Mouse (Mus musculus) lung, adult 2 months (tissue): Measurements from ENCODE around the gene Ptpn4.

Experiments used
- CTCF ChIP-seq: fragments of 200-500 bp; IDR thresholded peaks from 2 replicates; pipeline ENCODE4 v1.5.1; 2011; ENCODE audit warnings: mild to moderate bottlenecking, low read length, control low read depth; ENCODE audit not compliant: insufficient read depth
- POLR2A ChIP-seq: fragments of 200-500 bp; IDR thresholded peaks from 2 replicates; pipeline ENCODE4 v1.6.1; 2011; ENCODE audit warnings: low read depth, mild to moderate bottlenecking, control low read depth, low read length, borderline replicate concordance; ENCODE audit errors: extremely low read depth

GRCm38 (mm10) chr1:119843121-119843520, 5.7 kb upstream of the Ptpn4 start:
- no peak for TF ChIP-seq CTCF
- no peak for TF ChIP-seq POLR2A
